Mouse (Mus musculus) kidney, embryonic 14.5 days (tissue): ENCODE results near the gene Ifna4. TPM values are rescaled to one million over a fixed set of nuclear protein-coding genes. Genes with fewer than 3 reads are reported as not detected.

Experiments used
- ATAC-seq: fragments of 200-750 bp; cut with Nextera tagmentation; 2 replicates; pipeline ENCODE4 v1.8.0; 2017; ENCODE audit warnings: moderate number of reproducible peaks, mild to moderate bottlenecking, moderate TSS enrichment, moderate library complexity; ENCODE audit not compliant: low FRiP score, low TSS enrichment
- H3K27ac ChIP-seq: fragments of 300-500 bp; sonication (generic); 2 replicates; pipeline ENCODE4 v1.5.1; 2014; ENCODE audit warnings: low read depth, mild to moderate bottlenecking, low read length, moderate library complexity, mixed read lengths
- H3K27me3 ChIP-seq: fragments of 300-500 bp; sonication (generic); 2 replicates; pipeline ENCODE4 v1.6.1; 2014; ENCODE audit warnings: mild to moderate bottlenecking, low read length; ENCODE audit not compliant: control insufficient read depth, insufficient read depth
- H3K36me3 ChIP-seq: fragments of 300-500 bp; sonication (generic); 2 replicates; pipeline ENCODE4 v1.6.1; 2014; ENCODE audit warnings: low read length, mixed read lengths; ENCODE audit not compliant: control insufficient read depth, insufficient read depth
- H3K4me1 ChIP-seq: fragments of 300-500 bp; sonication (generic); 2 replicates; pipeline ENCODE4 v1.6.1; 2014; ENCODE audit warnings: low read length, mixed read lengths; ENCODE audit not compliant: control insufficient read depth, insufficient read depth
- H3K4me2 ChIP-seq: fragments of 300-500 bp; sonication (generic); replicated peaks from 2 replicates; pipeline ENCODE4 v1.6.1; 2014; ENCODE audit warnings: low read depth, mild to moderate bottlenecking, low read length
- H3K4me3 ChIP-seq: fragments of 300-500 bp; sonication (generic); 2 replicates; pipeline ENCODE4 v1.5.1; 2014; ENCODE audit warnings: mild to moderate bottlenecking, low read length
- H3K9ac ChIP-seq: fragments of 300-500 bp; sonication (generic); 2 replicates; pipeline ENCODE4 v1.6.1; 2014; ENCODE audit warnings: low read depth, mild to moderate bottlenecking, low read length, moderate library complexity
- H3K9me3 ChIP-seq: fragments of 300-500 bp; sonication (generic); 2 replicates; pipeline ENCODE4 v1.6.1; 2016; ENCODE audit warnings: low read length; ENCODE audit not compliant: control insufficient read depth
- WGBS: fragments of 180-500 bp; shearing (Covaris S2); extraction: QIAGEN DNeasy Blood & Tissue Kit; methylation state at CpG from one replicate; pipeline ENCODE4 v1.1.7; 2014; 5-methylcytosine and 5-hydroxymethylcytosine counted together
- polyA plus RNA-seq: library from polyadenylated mRNA; unstranded; fragments of >200 nt; fragmentation: Nextera tagmentation; extraction: Ambion mirVana; gene quantifications from 2 replicates; pipeline ENCODE4 v1.2.1, GENCODE M21; 2014

Ifna4 gene
- polyA plus RNA-seq, 1 experiment from 2014 or later, result not detected

- Histone ChIP-seq H3K36me3 (no peaks in the 10 kb centered on the region), H3K4me1 (no peaks in the 10 kb centered on the region), H3K9ac (no peak overlapping the region), H3K4me3 (no peak overlapping the region), H3K4me2 (no peak overlapping the region), H3K9me3 (no peaks in the 10 kb centered on the region), H3K27ac (no peak overlapping the region), H3K27me3 (peaks cover 3% of the 10 kb centered on the region)
- ATAC-seq, result no peak
- 87% methylated on average over 4 of the region's 4 CpGs for WGBS
These were observed 34.9 kb downstream of the Ifna4 start for GRCm38 (mm10) chr4:88876520-88876919.

DNA sequence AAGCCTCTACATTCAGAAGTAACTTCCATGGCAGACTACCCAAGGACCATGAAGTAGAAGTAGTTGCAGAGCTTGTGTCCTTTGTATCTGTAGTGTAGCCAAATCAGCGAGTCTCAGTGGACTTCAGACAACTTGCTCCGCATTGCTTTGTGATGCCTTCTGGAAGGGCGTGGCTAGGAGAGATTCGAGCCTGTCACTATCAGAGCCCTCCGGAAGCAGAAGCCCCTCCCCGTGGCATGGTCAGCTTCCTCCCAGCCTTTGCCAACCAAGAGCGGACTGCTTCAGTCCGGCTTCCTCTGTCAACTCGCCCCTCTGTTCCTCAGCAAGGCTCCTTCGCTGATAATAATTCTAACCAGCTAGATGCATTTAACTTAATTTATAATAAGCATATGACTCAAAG is 36.6 kb downstream of the Ifna4 start:
- Histone ChIP-seq H3K27me3 (peaks cover 3% of the 10 kb centered on the region; the same call in 1 of the 2 replicates), H3K9me3 (no peaks in the 10 kb centered on the region), H3K9ac (no peak overlapping the region), H3K4me2 (no peak overlapping the region), H3K4me3 (no peak overlapping the region), H3K27ac (no peak overlapping the region), H3K36me3 (no peaks in the 10 kb centered on the region), H3K4me1 (no peaks in the 10 kb centered on the region)
- 41% methylated on average over 10 of the region's 10 CpGs for WGBS
- ATAC-seq, result no peak

DNA sequence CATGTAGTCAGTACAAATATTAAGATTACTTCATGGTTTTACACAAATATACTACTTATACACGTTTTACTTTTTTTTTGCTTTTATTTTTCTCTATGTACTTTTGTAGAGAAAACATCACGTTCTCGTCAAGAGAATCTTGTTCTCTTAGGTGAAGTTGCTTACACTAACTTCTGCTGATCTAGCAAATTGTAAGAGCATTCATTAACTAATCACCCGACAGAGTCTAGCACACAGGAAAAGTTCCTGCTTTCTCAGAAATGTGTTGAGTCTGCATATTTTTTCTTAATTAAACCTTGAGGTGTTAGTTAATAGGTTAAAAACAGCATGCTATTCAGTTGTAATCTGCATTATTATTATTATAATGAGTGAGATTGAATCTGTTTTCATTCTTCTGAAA is 37.1 kb downstream of the Ifna4 start:
- no peak overlapping the region for H3K9ac ChIP-seq
- no peaks in the 10 kb centered on the region for H3K4me1 ChIP-seq
- H3K27ac ChIP-seq, result no peak overlapping the region
- no peaks in the 10 kb centered on the region for H3K9me3 ChIP-seq
- ATAC-seq, result no peak
- no peak overlapping the region for H3K4me2 ChIP-seq
- no peak overlapping the region for H3K4me3 ChIP-seq
- 70% methylated on average over 4 of the region's 4 CpGs for WGBS
- H3K36me3 ChIP-seq, result no peaks in the 10 kb centered on the region
- peaks cover 3% of the 10 kb centered on the region; the same call in 1 of the 2 replicates for H3K27me3 ChIP-seq

DNA sequence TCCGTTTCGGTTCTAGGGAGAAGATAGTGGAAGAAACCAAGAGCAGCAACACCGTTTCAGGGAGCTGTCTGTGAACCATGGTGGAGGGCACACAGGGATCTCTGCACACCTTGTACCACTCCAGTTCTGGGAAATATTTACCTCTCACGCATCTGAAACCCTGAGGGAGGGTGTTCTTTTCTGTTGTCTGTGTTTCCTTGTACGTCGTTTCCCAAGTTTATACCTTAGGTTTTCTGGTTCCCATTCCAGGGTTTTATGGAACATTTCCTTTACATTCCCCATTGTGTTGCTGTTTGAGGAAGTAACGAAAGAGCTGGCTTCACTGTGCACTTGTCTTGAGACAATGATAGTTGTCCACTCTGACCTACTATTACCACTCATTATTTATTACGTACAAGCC is 38.4 kb downstream of the Ifna4 start, which contains the start of gene Ifne:
Ifne (minus strand) TSS at position 101 of the 400 bp plus-strand sequence.
- peaks cover 2% of the 10 kb centered on the region; the same call in 1 of the 2 replicates for H3K27me3 ChIP-seq
- H3K36me3 ChIP-seq, result no peaks in the 10 kb centered on the region
- no peak for ATAC-seq
- H3K4me1 ChIP-seq, result no peaks in the 10 kb centered on the region
- H3K27ac ChIP-seq, result no peak within 1 kb of the TSS
- H3K9ac ChIP-seq, result no peak within 1 kb of the TSS
- no peak within 1 kb of the TSS for H3K4me3 ChIP-seq
- 84% methylated on average over 8 of the region's 8 CpGs for WGBS
- H3K9me3 ChIP-seq, result no peaks in the 10 kb centered on the region
- H3K4me2 ChIP-seq, result no peak within 1 kb of the TSS

- no peaks in the 10 kb centered on the region for H3K9me3 ChIP-seq
- no peaks in the 10 kb centered on the region for H3K4me1 ChIP-seq
- no peak overlapping the region for H3K9ac ChIP-seq
- H3K4me3 ChIP-seq, result no peak overlapping the region
- no peaks in the 10 kb centered on the region for H3K27me3 ChIP-seq
- no peak overlapping the region for H3K27ac ChIP-seq
- no peak overlapping the region for H3K4me2 ChIP-seq
- H3K36me3 ChIP-seq, result no peaks in the 10 kb centered on the region
- ATAC-seq, result no peak
These were observed 46.6 kb downstream of the Ifna4 start for GRCm38 (mm10) chr4:88888236-88888635.

Other genes starting within 250 kb of the Ifna4 start
- gene Ifna9, start 249.5 kb upstream of the Ifna4 start, polyA plus RNA-seq, result not detected in 2 replicates
- gene Ifna12, start 238.5 kb upstream of the Ifna4 start, polyA plus RNA-seq, result not detected in 2 replicates
- not detected in 2 replicates for gene C87499, start 207.4 kb upstream of the Ifna4 start, polyA plus RNA-seq
- gene Ifna13, start 197.4 kb upstream of the Ifna4 start, polyA plus RNA-seq, result not detected in 2 replicates
- not detected in 2 replicates for gene Ifna16, start 164.9 kb upstream of the Ifna4 start, polyA plus RNA-seq
- gene Ifna2, start 157.9 kb upstream of the Ifna4 start, polyA plus RNA-seq, result not detected in 2 replicates
- not detected in 2 replicates for gene Ifnab, start 150.5 kb upstream of the Ifna4 start, polyA plus RNA-seq
- gene Gm26566, start 120.1 kb upstream of the Ifna4 start, polyA plus RNA-seq, result 0.31 and 0.81 TPM in 2 replicates
- gene Klhl9, start 119.4 kb upstream of the Ifna4 start, polyA plus RNA-seq, result 86.2 and 120 TPM in 2 replicates
- not detected in 2 replicates for gene Gm13271, start 87.0 kb upstream of the Ifna4 start, polyA plus RNA-seq
- 0.30 and 0.47 TPM in 2 replicates for gene Gm13283, start 81.7 kb upstream of the Ifna4 start, polyA plus RNA-seq
- 0.51 and 0.92 TPM in 2 replicates for gene Gm13290, start 68.0 kb upstream of the Ifna4 start, polyA plus RNA-seq
- gene Gm13289, start 64.9 kb upstream of the Ifna4 start, polyA plus RNA-seq, result not detected in 2 replicates
- gene Gm13272, start 62.0 kb upstream of the Ifna4 start, polyA plus RNA-seq, result not detected in 2 replicates
- 0.19 TPM in 1 of 2 replicates, not detected in the other for gene Ifnz, start 59.7 kb upstream of the Ifna4 start, polyA plus RNA-seq
- not detected in 2 replicates for gene Gm13276, start 56.2 kb upstream of the Ifna4 start, polyA plus RNA-seq
- gene Gm13277, start 53.2 kb upstream of the Ifna4 start, polyA plus RNA-seq, result not detected in 2 replicates
- not detected in 2 replicates for gene Gm13278, start 50.3 kb upstream of the Ifna4 start, polyA plus RNA-seq
- gene Gm13275, start 47.4 kb upstream of the Ifna4 start, polyA plus RNA-seq, result not detected in 2 replicates
- gene Gm13279, start 44.5 kb upstream of the Ifna4 start, polyA plus RNA-seq, result not detected in 2 replicates
- gene Gm13285, start 42.2 kb upstream of the Ifna4 start, polyA plus RNA-seq, result 0.19 and 0.69 TPM in 2 replicates
- not detected in 2 replicates for gene Gm13287, start 38.6 kb upstream of the Ifna4 start, polyA plus RNA-seq
- not detected in 2 replicates for gene Gm13288, start 36.3 kb upstream of the Ifna4 start, polyA plus RNA-seq
- not detected in 2 replicates for gene Ifna7, start 25.6 kb upstream of the Ifna4 start, polyA plus RNA-seq
- not detected in 2 replicates for gene Ifna11, start 21.9 kb upstream of the Ifna4 start, polyA plus RNA-seq
- not detected in 2 replicates for gene Ifna6, start 14.4 kb upstream of the Ifna4 start, polyA plus RNA-seq
- gene Ifna5, start 6.3 kb upstream of the Ifna4 start, polyA plus RNA-seq, result not detected in 2 replicates
- gene Ifna1, start 8.2 kb downstream of the Ifna4 start, polyA plus RNA-seq, result not detected in 2 replicates
- not detected in 2 replicates for gene Ifne, start 38.3 kb downstream of the Ifna4 start, polyA plus RNA-seq